Mouse (Mus musculus) testis, adult 2 months (tissue): ENCODE results near the gene Rpl5.

Experiments used
- CTCF ChIP-seq: fragments of 200-500 bp; IDR thresholded peaks from 2 replicates; pipeline ENCODE4 v1.5.1; 2012; ENCODE audit warnings: low read depth, mild to moderate bottlenecking, inconsistent platforms, low read length, moderate library complexity; ENCODE audit not compliant: control insufficient read depth, insufficient read depth, insufficient replicate concordance
- POLR2A ChIP-seq: fragments of 200-500 bp; IDR thresholded peaks from 2 replicates; pipeline ENCODE4 v1.6.1; 2012; ENCODE audit warnings: low read depth, mild to moderate bottlenecking, inconsistent platforms, low read length, moderate library complexity; ENCODE audit not compliant: control insufficient read depth

- TF ChIP-seq POLR2A (no peak), CTCF (no peak)
These were observed 32.3 kb downstream of the Rpl5 start for GRCm38 (mm10) chr5:107932556-107932955.
